Mouse (Mus musculus): ENCODE results near the gene Srrm2.

DNA sequence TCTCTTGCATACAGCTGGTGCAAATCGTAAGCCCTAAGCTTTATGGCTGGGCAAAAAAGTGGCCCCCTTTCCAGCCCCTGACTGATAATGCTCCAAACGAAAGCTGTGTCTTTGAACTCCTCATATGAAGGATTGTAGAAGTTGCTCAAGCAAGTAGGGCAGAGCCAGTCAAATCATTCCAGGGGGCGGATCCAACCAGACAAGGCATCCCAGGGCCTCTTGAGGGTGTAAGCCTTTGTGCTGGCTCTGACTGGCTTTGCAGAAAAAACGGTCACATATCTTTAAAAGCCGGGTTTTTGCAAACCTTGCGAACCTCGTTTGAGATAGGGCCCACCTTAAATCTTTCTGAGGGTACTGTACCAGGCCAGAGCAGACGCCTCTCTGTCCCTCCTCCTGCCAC is 46.3 kb upstream of the Srrm2 start:
- TF ChIP-seq CTCF (IDR thresholded peaks at IDR 0.05; ENCODE audit: borderline replicate concordance, insufficient read depth, low read depth, low read length) (no peak), POLR2A (IDR thresholded peaks at IDR 0.05; ENCODE audit: borderline replicate concordance, insufficient read depth, low read length) (no peak)

Measured in cerebellum, adult 2 months (tissue).